Mouse (Mus musculus) hindbrain, embryonic 15.5 days (tissue): ENCODE data around the gene Gm21836. TPM values are rescaled to one million over a fixed set of nuclear protein-coding genes. Genes with fewer than 3 reads are reported as not detected.
"Not testable (repeated sequence)": the region's sequence is repeated elsewhere in the genome, so short reads cannot be mapped to it uniquely, and the experiment has no call there.

Experiments used
- ATAC-seq: fragments of 200-750 bp; cut with Nextera tagmentation; 2 replicates; pipeline ENCODE4 v1.8.0; 2017; ENCODE audit warnings: low read depth, moderate number of reproducible peaks, moderate TSS enrichment; ENCODE audit not compliant: low FRiP score
- H3K27ac ChIP-seq: fragments of 300-500 bp; sonication (generic); replicated peaks from 2 replicates; pipeline ENCODE4 v1.5.1; 2015; ENCODE audit warnings: mild to moderate bottlenecking, inconsistent platforms
- H3K27me3 ChIP-seq: fragments of 300-500 bp; sonication (generic); 2 replicates; pipeline ENCODE4 v1.6.1; 2015; ENCODE audit warnings: control low read depth, inconsistent platforms
- H3K36me3 ChIP-seq: fragments of 300-500 bp; sonication (generic); 2 replicates; pipeline ENCODE4 v1.6.1; 2015; ENCODE audit warnings: control low read depth, inconsistent platforms
- H3K4me1 ChIP-seq: fragments of 300-500 bp; sonication (generic); replicated peaks from 2 replicates; pipeline ENCODE4 v1.6.1; 2015; ENCODE audit warnings: control low read depth, inconsistent platforms
- H3K4me2 ChIP-seq: fragments of 300-500 bp; sonication (generic); 2 replicates; pipeline ENCODE4 v1.6.1; 2015; ENCODE audit warnings: moderate library complexity, mild to moderate bottlenecking, inconsistent platforms
- H3K4me3 ChIP-seq: fragments of 300-500 bp; sonication (generic); 2 replicates; pipeline ENCODE4 v1.5.1; 2015; ENCODE audit warnings: mild to moderate bottlenecking, inconsistent platforms
- H3K9ac ChIP-seq: fragments of 300-500 bp; sonication (generic); 2 replicates; pipeline ENCODE4 v1.6.1; 2015; ENCODE audit warnings: inconsistent platforms
- H3K9me3 ChIP-seq: fragments of 300-500 bp; sonication (generic); 2 replicates; pipeline ENCODE4 v1.6.1; 2016; ENCODE audit warnings: control low read depth, inconsistent platforms
- whole genome bisulfite sequencing: fragments of 180-500 bp; shearing (Covaris S2); methylation state at CpG from one replicate; pipeline ENCODE4 v1.1.7; 2015; 5-methylcytosine and 5-hydroxymethylcytosine counted together
- polyA plus RNA-seq: library from polyadenylated mRNA; unstranded; fragments of >200 nt; fragmentation: Nextera tagmentation; extraction: Ambion mirVana; gene quantifications from 2 replicates; pipeline ENCODE4 v1.2.1, GENCODE M21; 2015

Gene Gm21836
- not detected in 2 replicates for polyA plus RNA-seq

DNA sequence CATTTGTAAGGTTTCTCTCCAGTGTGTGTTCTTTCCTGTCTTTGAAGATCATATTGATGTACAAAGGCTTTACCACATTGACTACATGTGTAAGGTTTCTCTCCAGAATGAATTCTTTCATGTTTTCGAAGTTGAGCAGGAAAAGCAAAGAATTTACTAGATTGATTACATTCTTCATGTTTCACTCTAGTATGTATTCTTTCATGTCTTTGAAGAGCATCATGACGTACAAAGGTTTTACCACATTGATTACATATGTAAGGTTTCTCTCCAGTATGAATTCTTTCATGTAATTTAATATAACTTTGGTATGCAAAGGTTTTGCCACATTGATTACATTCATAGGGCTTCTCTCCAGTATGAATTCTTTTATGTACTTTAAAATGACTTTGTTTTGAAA, at the start of gene Gm21836:
Gm21836 (minus strand) TSS at position 101 of the 400 bp plus-strand sequence.
- H3K27ac ChIP-seq, H3K4me2 ChIP-seq, H3K4me3 ChIP-seq, H3K9me3 ChIP-seq, H3K36me3 ChIP-seq, H3K4me1 ChIP-seq, H3K27me3 ChIP-seq, ATAC-seq, H3K9ac ChIP-seq: not testable (repeated sequence)
- 88% methylated on average over 2 of the region's 2 CpGs for WGBS

DNA sequence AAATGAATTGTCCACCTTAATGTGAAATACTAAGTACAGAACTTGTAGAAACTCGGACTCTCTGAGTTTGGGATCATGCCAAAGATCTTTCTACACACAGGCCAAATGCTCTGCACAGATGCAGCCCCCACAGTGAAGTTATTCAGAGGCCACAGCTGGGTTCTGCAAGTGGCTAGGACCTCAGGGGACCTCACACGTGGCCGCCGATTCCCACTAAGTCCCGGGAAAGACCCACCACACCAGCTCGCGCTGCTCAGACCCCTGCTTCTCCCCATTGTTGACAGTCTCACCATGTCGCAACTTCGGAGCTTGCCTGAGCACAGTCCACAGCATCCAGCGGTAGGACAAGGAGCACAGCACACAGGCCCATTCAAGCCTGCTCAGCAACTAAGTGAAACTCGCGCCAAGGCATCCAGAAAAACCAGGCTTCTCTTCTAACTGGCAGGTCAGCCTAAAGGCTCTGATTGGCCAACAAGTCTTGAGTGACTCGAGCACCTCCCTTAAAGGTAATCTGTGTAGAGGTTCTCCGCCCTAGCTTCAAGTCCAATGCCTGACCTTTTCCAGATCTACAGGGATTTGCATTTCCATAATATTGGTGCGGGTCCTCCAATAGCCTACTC, 13.1 kb downstream of the Gm21836 start:
- WGBS: 58% methylated on average over 13 of the region's 15 CpGs
- not testable (repeated sequence) for H3K4me2 ChIP-seq, H3K27ac ChIP-seq, H3K27me3 ChIP-seq, H3K9me3 ChIP-seq, H3K9ac ChIP-seq, H3K4me3 ChIP-seq, ATAC-seq, H3K4me1 ChIP-seq
- H3K36me3 ChIP-seq: peaks cover 13% of the 10 kb centered on the region

DNA sequence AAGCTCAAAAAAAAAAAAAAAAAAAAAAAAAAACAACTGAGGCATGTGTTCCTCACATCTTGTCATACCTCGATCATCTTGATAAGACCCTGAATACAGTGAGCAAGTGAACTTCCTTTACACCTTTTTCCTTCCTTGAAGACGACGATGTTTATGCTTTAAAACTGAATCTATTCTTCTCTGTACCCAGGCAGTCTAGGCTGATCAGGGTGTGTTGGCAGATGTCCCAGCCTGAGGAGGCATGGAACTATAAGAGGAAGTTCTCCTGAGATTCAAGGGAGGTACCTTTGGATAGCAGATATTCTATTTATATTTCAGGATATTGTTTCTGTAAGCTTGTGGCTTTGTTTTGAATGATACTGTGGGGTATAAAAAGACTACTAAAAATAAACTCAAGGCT, 15.5 kb downstream of the Gm21836 start:
- no peaks in the 10 kb centered on the region for H3K9me3 ChIP-seq
- no peak overlapping the region for H3K4me3 ChIP-seq
- H3K9ac ChIP-seq: no peak overlapping the region
- peaks cover 15% of the 10 kb centered on the region for H3K36me3 ChIP-seq
- H3K4me2 ChIP-seq: no peak overlapping the region
- WGBS: 75% methylated on average over 3 of the region's 3 CpGs
- H3K27ac ChIP-seq: no peak overlapping the region
- no peaks in the 10 kb centered on the region for H3K4me1 ChIP-seq
- ATAC-seq: no peak
- no peaks in the 10 kb centered on the region for H3K27me3 ChIP-seq

DNA sequence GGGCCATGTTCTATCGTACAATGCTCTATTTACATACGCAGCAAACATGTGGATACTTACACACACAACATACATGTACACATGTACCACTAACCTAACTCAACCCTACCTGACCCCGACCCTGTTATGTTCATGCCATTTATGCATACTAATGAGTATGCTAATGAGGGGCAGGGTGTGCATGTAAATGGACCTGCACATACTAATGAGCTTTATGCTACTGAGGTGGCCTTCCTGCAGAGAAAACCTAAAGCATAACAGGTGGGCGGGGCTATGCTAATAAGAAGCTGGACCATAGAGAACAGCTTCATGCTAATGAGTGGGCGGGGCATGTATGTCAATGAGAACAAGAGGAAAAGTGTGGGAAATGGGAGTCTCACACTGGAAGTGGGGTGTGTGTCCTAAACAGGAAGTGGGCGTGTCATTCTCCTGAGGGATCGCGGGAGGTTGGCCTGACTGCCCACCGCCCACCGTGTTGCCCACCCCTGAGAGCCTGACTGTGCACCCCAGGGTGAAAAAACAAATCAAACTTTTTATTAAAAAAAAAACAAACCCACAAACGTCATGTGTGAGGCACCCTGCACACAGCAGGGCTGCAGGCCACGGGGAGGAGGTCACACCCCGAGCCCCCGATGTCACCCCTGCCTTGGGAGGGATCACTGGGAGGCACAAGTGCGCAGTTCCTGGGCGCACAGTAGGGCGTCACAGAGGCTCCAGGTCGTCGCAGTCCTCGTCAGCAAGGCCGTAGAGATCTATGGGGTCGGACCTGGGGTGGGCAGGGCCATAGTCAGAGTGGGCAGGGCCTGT, 17.3 kb downstream of the Gm21836 start, which contains the start of gene Ppp2r3d:
Ppp2r3d (minus strand) TSS at position 803 of the 807 bp plus-strand sequence.
- H3K9me3 ChIP-seq: no peaks in the 10 kb centered on the region
- H3K27ac ChIP-seq: no peak within 1 kb of the TSS
- H3K27me3 ChIP-seq: no peaks in the 10 kb centered on the region
- H3K4me1 ChIP-seq: no peaks in the 10 kb centered on the region
- H3K4me3 ChIP-seq: no peak within 1 kb of the TSS
- peak; percentile 69 for ATAC-seq
- H3K9ac ChIP-seq: no peak within 1 kb of the TSS
- H3K36me3 ChIP-seq: peaks cover 15% of the 10 kb centered on the region
- WGBS: 97% methylated on average over 22 of the region's 22 CpGs
- no peak within 1 kb of the TSS for H3K4me2 ChIP-seq

DNA sequence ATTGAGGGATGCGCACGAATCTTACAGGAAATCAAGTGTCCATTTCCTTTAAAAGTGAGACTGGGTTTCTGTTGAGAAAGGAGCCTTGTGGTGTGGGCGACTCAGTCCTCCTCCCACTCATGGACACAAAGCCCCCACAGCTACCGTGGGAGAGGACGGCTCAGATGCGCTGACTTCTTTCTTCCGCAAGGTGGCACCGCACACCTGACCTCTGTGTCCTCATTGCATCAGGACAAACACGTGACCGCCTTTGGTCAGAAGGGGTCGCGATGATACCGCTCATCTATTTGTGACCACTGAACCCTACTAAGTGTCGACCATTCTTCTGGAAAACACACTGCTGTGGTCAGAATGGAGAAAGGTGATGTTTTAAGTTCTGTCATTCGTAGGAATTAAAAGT, 17.9 kb downstream of the Gm21836 start:
- peak; percentile 61 for ATAC-seq
- no peaks in the 10 kb centered on the region for H3K9me3 ChIP-seq
- no peak overlapping the region for H3K4me3 ChIP-seq
- H3K27ac ChIP-seq: no peak overlapping the region
- no peaks in the 10 kb centered on the region for H3K27me3 ChIP-seq
- H3K4me1 ChIP-seq: no peaks in the 10 kb centered on the region
- no peak overlapping the region for H3K9ac ChIP-seq
- no peak overlapping the region for H3K4me2 ChIP-seq
- 86% methylated on average over 15 of the region's 15 CpGs for WGBS
- H3K36me3 ChIP-seq: peaks cover 15% of the 10 kb centered on the region

DNA sequence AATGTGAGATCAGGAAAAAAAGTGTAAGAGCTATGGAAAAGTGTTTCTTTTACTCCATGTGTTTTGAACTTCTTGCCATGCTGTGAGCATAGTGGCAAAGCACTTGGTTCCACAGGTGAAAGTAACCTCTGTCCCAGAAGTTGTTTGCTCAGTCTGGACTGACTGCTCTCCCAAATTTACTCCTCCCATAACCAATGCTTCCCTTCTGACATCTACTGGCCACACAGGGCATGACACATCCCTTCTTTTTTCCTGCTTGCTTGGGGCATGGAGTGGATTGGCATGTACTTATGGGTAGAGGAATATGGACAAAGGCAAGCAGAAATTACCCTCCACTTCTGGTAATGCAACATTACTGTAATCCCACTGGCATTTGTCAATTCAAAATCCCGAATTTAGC, 37.0 kb downstream of the Gm21836 start:
- no peak overlapping the region for H3K4me2 ChIP-seq
- no peak overlapping the region for H3K4me3 ChIP-seq
- no peaks in the 10 kb centered on the region for H3K27me3 ChIP-seq
- H3K9me3 ChIP-seq: no peaks in the 10 kb centered on the region
- no peak overlapping the region for H3K9ac ChIP-seq
- 5% methylated on average over 1 of the region's 1 CpGs for WGBS
- H3K4me1 ChIP-seq: no peaks in the 10 kb centered on the region
- H3K27ac ChIP-seq: no peak overlapping the region
- ATAC-seq: no peak
- H3K36me3 ChIP-seq: no peaks in the 10 kb centered on the region

Other genes starting within 250 kb of the Gm21836 start
- gene 2010315B03Rik, start 181.1 kb downstream of the Gm21836 start, polyA plus RNA-seq: 12.0 and 14.3 TPM in 2 replicates
- gene Ppp2r3d, start 16.9 kb downstream of the Gm21836 start, polyA plus RNA-seq: 152 and 180 TPM in 2 replicates